Mouse (Mus musculus): ENCODE data around the gene Kcnab2. TPM values are rescaled to one million over a fixed set of nuclear protein-coding genes. Genes with fewer than 3 reads are reported as not detected.

The Kcnab2 gene
- polyA plus RNA-seq, 1 experiment from 2014 or later, result 3.6 TPM

- H3K4me3 ChIP-seq, result no peak overlapping the region
- no peaks in the 10 kb centered on the region for H3K36me3 ChIP-seq
- H3K9ac ChIP-seq, result no peak overlapping the region
- H3K27me3 ChIP-seq, result no peaks in the 10 kb centered on the region
- no peak overlapping the region for H3K4me2 ChIP-seq
- no peaks in the 10 kb centered on the region for H3K9me3 ChIP-seq (replicated peaks)
- no peak overlapping the region for H3K27ac ChIP-seq
- no peak for ATAC-seq (replicated peaks; ENCODE audit: insufficient number of reproducible peaks, insufficient read depth, low FRiP score, low read depth)
- peaks cover 2% of the 10 kb centered on the region for H3K4me1 ChIP-seq (replicated peaks)
- WGBS, result 76% methylated on average over 6 of the region's 6 CpGs
Measured at GRCm38 (mm10) chr4:152451371-152451770, 26.3 kb downstream of the Kcnab2 start.

GRCm38 (mm10) chr4:152448666-152449018, 29.0 kb downstream of the Kcnab2 start:
- no peak for ATAC-seq (replicated peaks; ENCODE audit: insufficient number of reproducible peaks, insufficient read depth, low FRiP score, low read depth)
- H3K27ac ChIP-seq, result no peak overlapping the region
- no peaks in the 10 kb centered on the region for H3K9me3 ChIP-seq (replicated peaks)
- H3K36me3 ChIP-seq, result no peaks in the 10 kb centered on the region
- H3K9ac ChIP-seq, result no peak overlapping the region
- H3K4me2 ChIP-seq, result no peak overlapping the region; the same call in 1 of the 2 replicates
- WGBS, result 62% methylated on average over 8 of the region's 8 CpGs
- no peaks in the 10 kb centered on the region for H3K27me3 ChIP-seq
- H3K4me1 ChIP-seq (replicated peaks), result no peaks in the 10 kb centered on the region
- H3K4me3 ChIP-seq, result peak overlapping the region; percentile 20; the same call in 1 of the 2 replicates

GRCm38 (mm10) chr4:152447731-152448665, 29.7 kb downstream of the Kcnab2 start:
- ATAC-seq (replicated peaks; ENCODE audit: insufficient number of reproducible peaks, insufficient read depth, low FRiP score, low read depth), result no peak
- 79% methylated on average over 22 of the region's 22 CpGs for WGBS
- Histone ChIP-seq H3K4me1 (replicated peaks) (no peaks in the 10 kb centered on the region), H3K4me3 (peak overlapping the region; percentile 20; the same call in 1 of the 2 replicates), H3K9ac (no peak overlapping the region), H3K4me2 (peak overlapping the region; percentile 14; the same call in 1 of the 2 replicates), H3K36me3 (no peaks in the 10 kb centered on the region), H3K27ac (no peak overlapping the region), H3K9me3 (replicated peaks) (no peaks in the 10 kb centered on the region), H3K27me3 (no peaks in the 10 kb centered on the region)

- H3K4me2 ChIP-seq, result no peak overlapping the region
- ATAC-seq (replicated peaks; ENCODE audit: insufficient number of reproducible peaks, insufficient read depth, low FRiP score, low read depth), result no peak
- no peaks in the 10 kb centered on the region for H3K36me3 ChIP-seq
- H3K27me3 ChIP-seq, result no peaks in the 10 kb centered on the region
- H3K9ac ChIP-seq, result no peak overlapping the region
- H3K27ac ChIP-seq, result no peak overlapping the region
- no peak overlapping the region for H3K4me3 ChIP-seq
- H3K9me3 ChIP-seq (replicated peaks), result no peaks in the 10 kb centered on the region
- 65% methylated on average over 10 of the region's 10 CpGs for WGBS
- H3K4me1 ChIP-seq (replicated peaks), result no peaks in the 10 kb centered on the region
Measured at GRCm38 (mm10) chr4:152446178-152446577, 31.5 kb downstream of the Kcnab2 start.

- Histone ChIP-seq H3K36me3 (no peaks in the 10 kb centered on the region), H3K9ac (no peak overlapping the region), H3K4me1 (replicated peaks) (no peaks in the 10 kb centered on the region), H3K4me2 (no peak overlapping the region), H3K27me3 (peaks cover 5% of the 10 kb centered on the region), H3K27ac (no peak overlapping the region), H3K9me3 (replicated peaks) (no peaks in the 10 kb centered on the region), H3K4me3 (no peak overlapping the region)
- 35% methylated on average over 9 of the region's 9 CpGs for WGBS
- ATAC-seq (replicated peaks; ENCODE audit: insufficient number of reproducible peaks, insufficient read depth, low FRiP score, low read depth), result no peak
Measured at GRCm38 (mm10) chr4:152441536-152441935, 36.1 kb downstream of the Kcnab2 start.

- H3K27me3 ChIP-seq, result peaks cover 5% of the 10 kb centered on the region
- H3K4me3 ChIP-seq, result no peak overlapping the region
- H3K27ac ChIP-seq, result no peak overlapping the region
- no peak overlapping the region for H3K9ac ChIP-seq
- no peaks in the 10 kb centered on the region for H3K4me1 ChIP-seq (replicated peaks)
- no peak for ATAC-seq (replicated peaks; ENCODE audit: insufficient number of reproducible peaks, insufficient read depth, low FRiP score, low read depth)
- no peak overlapping the region for H3K4me2 ChIP-seq
- H3K9me3 ChIP-seq (replicated peaks), result no peaks in the 10 kb centered on the region
- WGBS, result 58% methylated on average over 9 of the region's 9 CpGs
- no peaks in the 10 kb centered on the region for H3K36me3 ChIP-seq
Measured at GRCm38 (mm10) chr4:152440882-152441281, 36.8 kb downstream of the Kcnab2 start.

- H3K9me3 ChIP-seq (replicated peaks), result no peaks in the 10 kb centered on the region
- no peak for ATAC-seq (replicated peaks; ENCODE audit: insufficient number of reproducible peaks, insufficient read depth, low FRiP score, low read depth)
- H3K4me3 ChIP-seq, result 0 out of 2 replicates have a peak overlapping the region, but pooled peaks have one; percentile 14
- peak overlapping the region; percentile 51 for H3K4me2 ChIP-seq
- H3K36me3 ChIP-seq, result no peaks in the 10 kb centered on the region
- 0 out of 2 replicates have a peak, but pooled peaks cover 4% of the 10 kb centered on the region for H3K4me1 ChIP-seq (replicated peaks)
- H3K9ac ChIP-seq, result no peak overlapping the region
- 15% methylated on average over 10 of the region's 10 CpGs for WGBS
- H3K27ac ChIP-seq, result no peak overlapping the region
- peaks cover 6% of the 10 kb centered on the region for H3K27me3 ChIP-seq
Measured at GRCm38 (mm10) chr4:152435255-152435654, 42.4 kb downstream of the Kcnab2 start.

GRCm38 (mm10) chr4:152434836-152435235, 42.8 kb downstream of the Kcnab2 start:
- Histone ChIP-seq H3K27me3 (peaks cover 5% of the 10 kb centered on the region), H3K36me3 (no peaks in the 10 kb centered on the region), H3K4me2 (peak overlapping the region; percentile 51), H3K4me1 (replicated peaks) (0 out of 2 replicates have a peak, but pooled peaks cover 4% of the 10 kb centered on the region), H3K4me3 (0 out of 2 replicates have a peak overlapping the region, but pooled peaks have one; percentile 14), H3K9me3 (replicated peaks) (no peaks in the 10 kb centered on the region), H3K27ac (no peak overlapping the region), H3K9ac (no peak overlapping the region)
- 10% methylated on average over 9 of the region's 9 CpGs for WGBS
- peak; percentile 74 for ATAC-seq (replicated peaks; ENCODE audit: insufficient number of reproducible peaks, insufficient read depth, low FRiP score, low read depth)

- no peak for ATAC-seq (replicated peaks; ENCODE audit: insufficient number of reproducible peaks, insufficient read depth, low FRiP score, low read depth)
- H3K9me3 ChIP-seq (replicated peaks), result no peaks in the 10 kb centered on the region
- H3K4me2 ChIP-seq, result no peak overlapping the region
- WGBS, result 48% methylated on average over 5 of the region's 5 CpGs
- H3K4me1 ChIP-seq (replicated peaks), result 0 out of 2 replicates have a peak, but pooled peaks cover 4% of the 10 kb centered on the region
- no peak overlapping the region for H3K9ac ChIP-seq
- H3K4me3 ChIP-seq, result no peak overlapping the region
- H3K36me3 ChIP-seq, result no peaks in the 10 kb centered on the region
- no peak overlapping the region for H3K27ac ChIP-seq
- peaks cover 5% of the 10 kb centered on the region for H3K27me3 ChIP-seq
Measured at GRCm38 (mm10) chr4:152432308-152432707, 45.4 kb downstream of the Kcnab2 start.

GRCm38 (mm10) chr4:152428259-152428658, 49.4 kb downstream of the Kcnab2 start:
- Histone ChIP-seq H3K27me3 (no peaks in the 10 kb centered on the region; the same call in 1 of the 2 replicates), H3K4me1 (replicated peaks) (no peaks in the 10 kb centered on the region), H3K9ac (no peak overlapping the region), H3K4me2 (no peak overlapping the region), H3K36me3 (no peaks in the 10 kb centered on the region), H3K4me3 (no peak overlapping the region), H3K27ac (no peak overlapping the region), H3K9me3 (replicated peaks) (no peaks in the 10 kb centered on the region)
- ATAC-seq (replicated peaks; ENCODE audit: insufficient number of reproducible peaks, insufficient read depth, low FRiP score, low read depth), result no peak
- WGBS, result 52% methylated on average over 8 of the region's 8 CpGs

- H3K9me3 ChIP-seq (replicated peaks), result no peaks in the 10 kb centered on the region
Measured at GRCm38 (mm10) chr4:152424922-152425321, 52.7 kb downstream of the Kcnab2 start.

More at GRCm38 (mm10) chr4:152424922-152425321, 52.7 kb downstream of the Kcnab2 start:
- H3K36me3 ChIP-seq, result no peaks in the 10 kb centered on the region
- 62% methylated on average over 5 of the region's 5 CpGs for WGBS
- no peak for ATAC-seq (replicated peaks; ENCODE audit: insufficient number of reproducible peaks, insufficient read depth, low FRiP score, low read depth)
- no peak overlapping the region for H3K9ac ChIP-seq
- H3K27ac ChIP-seq, result no peak overlapping the region
- no peak overlapping the region for H3K4me3 ChIP-seq
- H3K4me1 ChIP-seq (replicated peaks), result no peaks in the 10 kb centered on the region
- H3K27me3 ChIP-seq, result no peaks in the 10 kb centered on the region
- no peak overlapping the region for H3K4me2 ChIP-seq
